Mouse (Mus musculus) c-Kit-positive CD71-positive TER-119-positive erythroid progenitor cells, embryonic 14.5 days (primary cell): ENCODE data around the gene Taok3.
A peak's percentile ranks its signal among the peaks of the same experiment; 100 is the strongest.

ENCODE experiments used
- DNase-seq: peaks from one replicate; pipeline ENCODE4 v3.0.0-alpha.2; 2013; ENCODE audit warnings: low spot score

The Taok3 gene

GRCm38 (mm10) chr5:117119777-117120488 lies at the start of gene Taok3:
Gene Taok3, plus strand, starts transcription at chr5:117120129.
- peak; percentile 99 for DNase-seq

- DNase-seq: no peak
These were observed 32.2 kb upstream of the Taok3 start for GRCm38 (mm10) chr5:117087718-117088117.

- DNase-seq: no peak
These were observed 30.8 kb upstream of the Taok3 start for GRCm38 (mm10) chr5:117089147-117089546.

- no peak for DNase-seq
These were observed 30.1 kb upstream of the Taok3 start for GRCm38 (mm10) chr5:117089786-117090185.

- peak; percentile 29 for DNase-seq
These were observed 25.5 kb upstream of the Taok3 start for GRCm38 (mm10) chr5:117094431-117094830.

- peak; percentile 44 for DNase-seq
These were observed 23.2 kb upstream of the Taok3 start for GRCm38 (mm10) chr5:117096716-117097115.

GRCm38 (mm10) chr5:117099008-117099407 lies 20.9 kb upstream of the Taok3 start:
- DNase-seq: no peak

GRCm38 (mm10) chr5:117099742-117100141 lies 20.2 kb upstream of the Taok3 start:
- no peak for DNase-seq

GRCm38 (mm10) chr5:117103194-117103929 lies 16.6 kb upstream of the Taok3 start:
- DNase-seq: no peak

- no peak for DNase-seq
These were observed 15.6 kb upstream of the Taok3 start for GRCm38 (mm10) chr5:117104329-117104728.

- DNase-seq: no peak
These were observed 14.2 kb upstream of the Taok3 start for GRCm38 (mm10) chr5:117105761-117106160.

GRCm38 (mm10) chr5:117108292-117108691 lies 11.6 kb upstream of the Taok3 start:
- DNase-seq: no peak

- no peak for DNase-seq
These were observed 11.2 kb upstream of the Taok3 start for GRCm38 (mm10) chr5:117108731-117109130.

GRCm38 (mm10) chr5:117109522-117109921 lies 10.4 kb upstream of the Taok3 start:
- no peak for DNase-seq

- no peak for DNase-seq
These were observed 8.7 kb upstream of the Taok3 start for GRCm38 (mm10) chr5:117111064-117111773.

- DNase-seq: no peak
These were observed 8.2 kb upstream of the Taok3 start for GRCm38 (mm10) chr5:117111774-117112112.

GRCm38 (mm10) chr5:117113330-117113729 lies 6.6 kb upstream of the Taok3 start:
- peak; percentile 37 for DNase-seq

- peak; percentile 51 for DNase-seq
These were observed 5.2 kb upstream of the Taok3 start for GRCm38 (mm10) chr5:117114581-117115192.

GRCm38 (mm10) chr5:117115193-117115767 lies 4.6 kb upstream of the Taok3 start:
- peak; percentile 35 for DNase-seq

GRCm38 (mm10) chr5:117115836-117116366 lies 4.0 kb upstream of the Taok3 start, which contains the start of gene Suds3:
Gene Suds3, minus strand, starts transcription at chr5:117116113.
- peak; percentile 91 for DNase-seq

GRCm38 (mm10) chr5:117116660-117117059 lies 3.3 kb upstream of the Taok3 start:
- DNase-seq: no peak

GRCm38 (mm10) chr5:117117241-117117640 lies 2.7 kb upstream of the Taok3 start:
- DNase-seq: no peak
